Mouse (Mus musculus) left cerebral cortex, adult 2 months (tissue): Measurements from ENCODE around the gene Rnf167. TPM values are rescaled to one million over a fixed set of nuclear protein-coding genes. Genes with fewer than 3 reads are reported as not detected.

Experiments used
- DNase-seq, 2 experiments: peaks; one replicate each; pipeline ENCODE4 v3.0.0; 2021 to 2022; ENCODE audit warnings: low spot score in 2 of 2, mixed read lengths in 1 of 2; ENCODE audit errors: extremely low spot score in 1 of 2
- H3K27ac ChIP-seq: fragments of 200-600 bp; 2 replicates; pipeline ENCODE4 v1.8.1; 2022
- H3K4me3 ChIP-seq: fragments of 200-600 bp; 2 replicates; pipeline ENCODE4 v1.8.1; 2022
- CTCF ChIP-seq: fragments of 200-600 bp; IDR thresholded peaks from 2 replicates; pipeline ENCODE4 v1.8.1; 2022; ENCODE audit warnings: antibody characterized with exemption, mild to moderate bottlenecking, moderate library complexity
- intact Hi-C: fragments of 180-260 bp; cut with DNase I; formaldehyde crosslinking; loops from one replicate; pipeline ENCODE4 v1.15.1; 2025
- total RNA-seq, 2 experiments: library from RNA; stranded (reverse); gene quantifications; 2 replicates each; pipeline ENCODE4 v1.2.3; 2021

Gene Rnf167
- total RNA-seq, 2 experiments from 2014 or later, result 81.7 to 86.9 TPM

GRCm38 (mm10) chr11:70638714-70639278 is 8.2 kb upstream of the Rnf167 start, which contains the start of gene Gp1ba:
Gene Gp1ba, plus strand, starts transcription at chr11:70639122.
- Histone ChIP-seq H3K27ac (no peak within 1 kb of the TSS), H3K4me3 (no peak within 1 kb of the TSS)
- intact Hi-C loops, result no loop called here
- no peak for TF ChIP-seq CTCF
- no peak for DNase-seq

GRCm38 (mm10) chr11:70639976-70640375 is 7.1 kb upstream of the Rnf167 start:
- no peak for TF ChIP-seq CTCF
- intact Hi-C loops, result no loop called here
- DNase-seq, result no peak
- no peak overlapping the region for H3K27ac ChIP-seq
- no peak overlapping the region for H3K4me3 ChIP-seq

GRCm38 (mm10) chr11:70641241-70641640 is 5.8 kb upstream of the Rnf167 start:
- Histone ChIP-seq H3K27ac (no peak overlapping the region), H3K4me3 (no peak overlapping the region)
- intact Hi-C loops, result no loop called here
- TF ChIP-seq CTCF, result no peak
- DNase-seq, result no peak

GRCm38 (mm10) chr11:70643051-70643450 is 4.0 kb upstream of the Rnf167 start:
- no peak for DNase-seq
- no peak overlapping the region for H3K27ac ChIP-seq
- TF ChIP-seq CTCF, result no peak
- H3K4me3 ChIP-seq, result no peak overlapping the region
- intact Hi-C loops, result no loop called here

GRCm38 (mm10) chr11:70644564-70645103 is 2.4 kb upstream of the Rnf167 start:
- Histone ChIP-seq H3K4me3 (no peak overlapping the region), H3K27ac (no peak overlapping the region)
- no peak for DNase-seq
- intact Hi-C loops, result no loop called here
- no peak for TF ChIP-seq CTCF

GRCm38 (mm10) chr11:70645461-70646258 is 1.4 kb upstream of the Rnf167 start:
- no peak for DNase-seq

GRCm38 (mm10) chr11:70646259-70646555 is 828 bp upstream of the Rnf167 start:
- H3K27ac ChIP-seq, result peak overlapping the region; percentile 94
- DNase-seq, result no peak
- peak overlapping the region; percentile 91 for H3K4me3 ChIP-seq
- intact Hi-C loops, result loop anchor here (2.0 kb wide), 2 partner anchors 23 to 55 kb away; partner anchors contain the start of genes Inca1, Kif1c and Spag7
- no peak for TF ChIP-seq CTCF

More at GRCm38 (mm10) chr11:70645461-70646258, 1.4 kb upstream of the Rnf167 start:
- Histone ChIP-seq H3K27ac (peak overlapping the region; percentile 94; the same call in 1 of the 2 replicates), H3K4me3 (peak overlapping the region; percentile 91)
- no peak for TF ChIP-seq CTCF
- intact Hi-C loops, result loop anchor here (2.0 kb wide), 2 partner anchors 23 to 55 kb away; partner anchors contain the start of genes Inca1, Kif1c and Spag7

GRCm38 (mm10) chr11:70647716-70648420 is 833 bp downstream of the Rnf167 start:
- DNase-seq, result no peak
- TF ChIP-seq CTCF, result no peak
- intact Hi-C loops, result loop anchor here (1.0 to 2.0 kb wide), 3 partner anchors 21 to 196 kb away; partner anchors contain the start of genes Inca1, Kif1c and Spag7
- Histone ChIP-seq H3K27ac (peak overlapping the region; percentile 91), H3K4me3 (peak overlapping the region; percentile 70)

GRCm38 (mm10) chr11:70648512-70648911 is 1.5 kb downstream of the Rnf167 start:
- no peak for DNase-seq
- TF ChIP-seq CTCF, result no peak
- Histone ChIP-seq H3K27ac (no peak overlapping the region), H3K4me3 (peak overlapping the region; percentile 70)
- intact Hi-C loops, result no loop called here

GRCm38 (mm10) chr11:70649185-70649734 is 2.2 kb downstream of the Rnf167 start:
- no peak for DNase-seq
- no peak for TF ChIP-seq CTCF
- Histone ChIP-seq H3K27ac (no peak overlapping the region), H3K4me3 (no peak overlapping the region)
- intact Hi-C loops, result no loop called here
